Mouse (Mus musculus): Measurements from ENCODE around the gene 6430628N08Rik.

DNA sequence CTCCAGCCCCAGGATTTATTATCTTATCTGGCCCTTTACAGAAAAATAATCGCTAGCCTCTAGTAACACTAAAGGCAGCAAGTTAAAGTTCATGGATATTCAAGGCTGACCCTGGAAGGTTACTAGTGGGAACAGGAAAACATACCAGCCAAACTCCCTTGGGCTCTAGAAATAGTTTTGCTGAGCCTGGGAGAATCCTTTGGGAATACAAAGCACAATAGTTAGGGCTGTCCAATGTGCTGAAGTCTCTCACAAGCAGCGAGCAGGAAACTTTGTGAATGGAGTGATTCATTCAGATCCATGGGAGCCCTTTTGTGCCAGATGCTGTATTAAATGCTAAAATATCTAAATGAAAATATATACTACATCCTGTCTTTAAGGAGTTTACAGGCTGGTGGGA, 43.8 kb upstream of the 6430628N08Rik start:
- TF ChIP-seq E2F4 (IDR thresholded peaks at IDR 0.05; ENCODE audit: insufficient replicate concordance, low read depth, low read length), result no peak
- no peak for TF ChIP-seq CHD2 (IDR thresholded peaks at IDR 0.05; ENCODE audit: low read length)
- TF ChIP-seq CTCF (conservative IDR thresholded peaks at IDR 0.05 in 1 of 2, IDR thresholded peaks at IDR 0.05 in 1 of 2; ENCODE audit: low read depth in 2 of 2, low read length in 2 of 2), result no peak
- no peak for TF ChIP-seq TBP (conservative IDR thresholded peaks at IDR 0.05; ENCODE audit: low read depth, low read length)
- no peak for TF ChIP-seq RAD21 (IDR thresholded peaks at IDR 0.05; ENCODE audit: low read depth, low read length)
- no peak for TF ChIP-seq POLR2A (IDR thresholded peaks at IDR 0.05; ENCODE audit: low read depth, low read length)
- TF ChIP-seq MYC (IDR thresholded peaks at IDR 0.05; ENCODE audit: low read depth, low read length), result no peak
- TF ChIP-seq EP300 (IDR thresholded peaks at IDR 0.05; ENCODE audit: low read length), result no peak
- TF ChIP-seq SMC3 (IDR thresholded peaks at IDR 0.05; ENCODE audit: low read depth, low read length), result no peak
- TF ChIP-seq KAT2A (IDR thresholded peaks at IDR 0.05; ENCODE audit: insufficient replicate concordance, low read length), result no peak

Data from CH12.LX (cell line).